Mouse (Mus musculus): Measurements from ENCODE around the gene Sytl3. TPM values are rescaled to one million over a fixed set of nuclear protein-coding genes. Genes with fewer than 3 reads are reported as not detected.

Gene Sytl3
- polyA plus RNA-seq, 1 experiment from 2014 or later, result 0.08 TPM

DNA sequence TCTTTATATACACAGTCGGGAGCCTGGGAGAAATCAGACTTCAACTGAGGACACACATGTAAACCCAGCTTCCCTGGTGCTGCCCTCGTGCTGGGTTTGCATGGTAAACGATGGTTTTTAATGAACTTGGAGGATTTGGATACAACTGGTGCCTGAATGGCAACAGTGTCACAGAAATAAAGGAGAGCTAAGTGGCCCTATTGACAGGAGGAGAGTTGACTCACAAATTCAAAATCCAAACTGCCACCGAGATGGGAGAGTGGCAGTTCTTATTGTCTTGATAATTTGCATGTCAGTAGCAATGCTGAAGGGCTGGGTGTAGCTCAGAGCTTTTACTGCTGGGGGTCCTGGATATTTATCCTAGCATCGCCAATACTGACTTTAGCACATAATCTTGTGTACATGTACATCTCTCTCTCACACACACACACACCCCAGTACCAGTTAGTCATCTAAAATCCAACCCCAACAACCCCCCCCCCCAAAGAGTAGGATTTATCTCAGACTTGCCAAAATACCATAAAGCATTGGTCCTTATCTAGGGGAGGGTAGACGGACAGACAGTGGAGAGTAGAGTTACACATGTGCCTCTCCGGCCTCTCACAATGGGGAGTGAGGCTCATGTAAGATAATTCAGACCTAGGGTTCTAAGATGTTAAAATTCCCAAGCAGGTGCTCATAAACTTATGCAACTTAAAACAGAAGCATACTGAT, 104.8 kb downstream of the Sytl3 start:
- 36% methylated on average over 7 of the region's 7 CpGs for WGBS (ENCODE audit: insufficient replicate concordance)
- ATAC-seq (ENCODE audit: insufficient read depth), result peak; percentile 55; the same call in 1 of the 2 replicates
- Histone ChIP-seq H3K9me3 (replicated peaks) (no peaks in the 10 kb centered on the region), H3K4me3 (replicated peaks) (no peak overlapping the region), H3K9ac (no peak overlapping the region), H3K4me2 (0 out of 2 replicates have a peak overlapping the region, but pooled peaks have one; percentile 5), H3K36me3 (replicated peaks) (peaks cover 10% of the 10 kb centered on the region), H3K27me3 (no peaks in the 10 kb centered on the region), H3K4me1 (replicated peaks) (peaks cover 68% of the 10 kb centered on the region), H3K27ac (replicated peaks) (no peak overlapping the region)

DNA sequence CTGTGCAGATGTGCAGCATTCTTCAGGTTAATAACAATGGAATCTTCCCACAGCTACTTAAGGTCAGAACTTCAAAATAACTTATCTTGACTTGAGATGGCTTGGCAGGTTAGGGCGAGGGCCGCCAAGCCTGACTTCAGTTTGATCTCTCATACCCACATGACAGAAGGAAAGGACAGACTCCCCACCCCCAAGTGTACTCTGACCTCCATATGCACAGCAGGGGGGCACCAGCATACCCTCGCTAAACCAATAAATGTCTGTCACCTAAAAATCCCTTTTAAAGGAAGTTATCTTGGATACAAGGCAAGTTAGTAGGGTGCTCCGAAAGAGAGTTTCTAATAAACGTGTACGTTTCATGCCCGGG, 105.3 kb downstream of the Sytl3 start:
- no peak overlapping the region; the same call in 1 of the 2 replicates for H3K27ac ChIP-seq (replicated peaks)
- H3K9me3 ChIP-seq (replicated peaks), result no peaks in the 10 kb centered on the region
- ATAC-seq (ENCODE audit: insufficient read depth), result no peak
- 0 out of 2 replicates have a peak overlapping the region, but pooled peaks have one; percentile 5 for H3K4me2 ChIP-seq
- peaks cover 73% of the 10 kb centered on the region for H3K4me1 ChIP-seq (replicated peaks)
- WGBS (ENCODE audit: insufficient replicate concordance), result 57% methylated on average over 7 of the region's 7 CpGs
- no peak overlapping the region for H3K9ac ChIP-seq
- no peaks in the 10 kb centered on the region for H3K27me3 ChIP-seq
- H3K4me3 ChIP-seq (replicated peaks), result no peak overlapping the region
- peaks cover 4% of the 10 kb centered on the region for H3K36me3 ChIP-seq (replicated peaks)

DNA sequence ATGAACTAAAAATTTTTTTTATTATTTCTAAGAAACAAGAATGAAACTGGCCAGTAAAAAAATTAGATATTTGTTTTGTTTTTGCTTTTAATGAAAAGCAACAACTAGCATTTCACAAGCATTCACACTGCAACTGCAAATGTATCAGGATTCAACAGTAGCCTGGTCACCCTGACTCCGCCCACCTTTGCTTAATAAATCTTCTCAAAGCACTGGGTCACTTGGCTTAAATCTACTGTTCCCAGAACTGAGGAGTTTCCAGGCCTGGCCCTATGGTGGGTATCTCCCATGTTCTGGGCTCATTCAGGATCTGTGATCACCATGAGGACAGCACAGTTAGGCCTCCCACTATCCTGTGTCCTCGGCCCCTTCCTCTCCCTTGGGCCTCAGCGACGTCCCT, 105.8 kb downstream of the Sytl3 start:
- ATAC-seq (ENCODE audit: insufficient read depth), result no peak
- Histone ChIP-seq H3K9ac (no peak overlapping the region), H3K27me3 (no peaks in the 10 kb centered on the region), H3K4me3 (replicated peaks) (no peak overlapping the region), H3K4me2 (no peak overlapping the region), H3K36me3 (replicated peaks) (no peaks in the 10 kb centered on the region), H3K9me3 (replicated peaks) (no peaks in the 10 kb centered on the region), H3K27ac (replicated peaks) (no peak overlapping the region), H3K4me1 (replicated peaks) (peaks cover 78% of the 10 kb centered on the region)
- WGBS (ENCODE audit: insufficient replicate concordance), result 84% methylated on average over 4 of the region's 4 CpGs

DNA sequence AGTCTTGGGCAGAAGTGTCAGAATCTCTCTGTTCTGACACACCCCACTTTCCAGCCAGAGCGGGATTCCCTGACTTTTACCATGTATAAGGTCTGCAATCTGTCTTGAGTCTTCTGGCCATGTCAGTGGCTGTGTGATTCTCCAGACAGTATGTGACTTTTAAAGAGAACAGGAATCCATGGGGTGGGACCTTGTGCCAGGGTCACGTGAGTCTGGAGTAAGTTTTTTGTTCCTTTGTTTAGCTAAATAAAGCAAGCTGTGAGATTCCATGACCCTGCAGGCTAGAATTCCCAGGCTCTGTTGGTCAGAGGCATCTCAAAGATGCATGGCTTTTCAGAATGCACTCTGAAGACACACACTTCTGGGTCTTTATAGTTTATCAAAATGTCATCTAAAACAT, 107.0 kb downstream of the Sytl3 start:
- Histone ChIP-seq H3K4me3 (replicated peaks) (no peak overlapping the region), H3K4me1 (replicated peaks) (peaks cover 83% of the 10 kb centered on the region), H3K4me2 (no peak overlapping the region), H3K27ac (replicated peaks) (no peak overlapping the region), H3K9me3 (replicated peaks) (no peaks in the 10 kb centered on the region), H3K9ac (no peak overlapping the region), H3K36me3 (replicated peaks) (no peaks in the 10 kb centered on the region), H3K27me3 (no peaks in the 10 kb centered on the region)
- WGBS (ENCODE audit: insufficient replicate concordance), result 70% methylated on average over 2 of the region's 2 CpGs
- ATAC-seq (ENCODE audit: insufficient read depth), result no peak

DNA sequence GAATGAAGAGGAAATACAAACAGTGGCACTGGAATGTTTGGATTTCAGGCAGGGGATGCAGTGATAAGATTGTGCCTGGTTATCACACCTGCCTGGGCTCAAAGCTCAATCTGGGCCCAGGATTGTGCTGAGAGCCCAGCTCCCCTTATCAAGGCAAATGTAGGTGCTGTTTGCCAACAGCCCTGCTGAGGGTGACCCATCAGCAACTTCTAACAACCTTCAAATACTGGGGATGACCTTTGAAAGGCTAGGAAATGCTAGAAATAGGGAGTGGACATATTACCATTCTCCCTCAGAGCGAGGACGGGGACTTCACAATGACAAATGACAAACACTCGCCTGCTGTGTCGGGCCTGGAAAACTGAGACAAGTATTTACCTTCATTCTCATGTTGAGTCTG, 107.9 kb downstream of the Sytl3 start:
- Histone ChIP-seq H3K27ac (replicated peaks) (no peak overlapping the region), H3K36me3 (replicated peaks) (no peaks in the 10 kb centered on the region; the same call in 1 of the 2 replicates), H3K4me1 (replicated peaks) (peaks cover 82% of the 10 kb centered on the region), H3K4me3 (replicated peaks) (no peak overlapping the region), H3K4me2 (no peak overlapping the region), H3K27me3 (no peaks in the 10 kb centered on the region), H3K9me3 (replicated peaks) (no peaks in the 10 kb centered on the region), H3K9ac (no peak overlapping the region)
- WGBS (ENCODE audit: insufficient replicate concordance), result 77% methylated on average over 4 of the region's 4 CpGs
- ATAC-seq (ENCODE audit: insufficient read depth), result 0 out of 2 replicates have a peak, but pooled peaks have one; percentile 34

DNA sequence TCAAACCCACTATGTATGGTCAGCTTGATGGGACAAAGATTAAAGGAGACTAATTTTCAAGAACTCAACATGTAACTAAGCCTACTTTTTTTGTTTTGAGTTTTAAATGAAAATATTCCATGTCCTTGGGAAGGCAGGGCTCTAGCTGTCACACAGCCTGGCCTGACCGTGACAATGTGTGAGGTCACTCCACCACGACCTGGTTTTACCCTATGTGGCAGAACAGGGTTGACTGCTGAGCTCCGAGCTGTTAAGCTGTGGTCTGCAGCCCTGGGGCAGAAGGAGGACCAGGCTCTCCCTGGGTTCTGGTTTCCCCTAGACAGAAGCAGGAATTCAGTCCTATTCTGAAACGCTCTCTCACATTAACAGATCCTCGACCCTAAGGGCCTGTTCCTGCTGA, 108.9 kb downstream of the Sytl3 start:
- ATAC-seq (ENCODE audit: insufficient read depth), result no peak
- Histone ChIP-seq H3K4me1 (replicated peaks) (peaks cover 73% of the 10 kb centered on the region), H3K9ac (no peak overlapping the region)

DNA sequence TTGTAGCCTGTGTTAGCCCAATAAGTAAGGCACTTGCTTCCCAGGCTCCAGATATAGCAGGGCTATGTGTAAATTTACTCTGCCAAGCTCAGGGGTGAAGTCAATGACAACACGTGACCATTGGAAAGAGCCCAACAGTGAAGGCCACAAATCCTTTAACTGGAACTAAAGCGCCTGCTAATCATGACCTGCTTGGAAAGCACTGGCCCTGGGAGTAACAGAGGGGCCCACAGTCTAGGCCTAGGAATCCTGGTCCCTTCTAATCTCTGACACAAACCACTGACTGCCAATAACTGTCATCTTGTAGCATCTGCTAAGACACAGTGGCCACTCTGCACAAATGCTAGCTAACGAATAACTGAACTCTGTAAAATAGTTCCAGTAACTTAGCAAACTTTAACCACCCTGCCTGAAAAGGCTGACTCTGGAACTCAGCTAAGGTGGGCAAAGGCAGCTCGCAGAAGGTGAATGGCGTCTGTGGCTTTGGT, 109.5 kb downstream of the Sytl3 start:
- 51% methylated on average over 5 of the region's 5 CpGs for WGBS (ENCODE audit: insufficient replicate concordance)
- Histone ChIP-seq H3K4me1 (replicated peaks) (peaks cover 69% of the 10 kb centered on the region), H3K4me2 (no peak overlapping the region), H3K4me3 (replicated peaks) (no peak overlapping the region), H3K9me3 (replicated peaks) (no peaks in the 10 kb centered on the region), H3K27me3 (no peaks in the 10 kb centered on the region), H3K27ac (replicated peaks) (0 out of 2 replicates have a peak overlapping the region, but pooled peaks have one; percentile 31), H3K36me3 (replicated peaks) (no peaks in the 10 kb centered on the region; the same call in 1 of the 2 replicates), H3K9ac (no peak overlapping the region)
- no peak for ATAC-seq (ENCODE audit: insufficient read depth)

More for the DNA sequence above, 108.9 kb downstream of the Sytl3 start:
- Histone ChIP-seq H3K4me3 (replicated peaks) (no peak overlapping the region), H3K27me3 (no peaks in the 10 kb centered on the region), H3K9me3 (replicated peaks) (no peaks in the 10 kb centered on the region), H3K4me2 (no peak overlapping the region), H3K36me3 (replicated peaks) (no peaks in the 10 kb centered on the region; the same call in 1 of the 2 replicates), H3K27ac (replicated peaks) (peak overlapping the region; percentile 31; the same call in 1 of the 2 replicates)
- 64% methylated on average over 5 of the region's 5 CpGs for WGBS (ENCODE audit: insufficient replicate concordance)

DNA sequence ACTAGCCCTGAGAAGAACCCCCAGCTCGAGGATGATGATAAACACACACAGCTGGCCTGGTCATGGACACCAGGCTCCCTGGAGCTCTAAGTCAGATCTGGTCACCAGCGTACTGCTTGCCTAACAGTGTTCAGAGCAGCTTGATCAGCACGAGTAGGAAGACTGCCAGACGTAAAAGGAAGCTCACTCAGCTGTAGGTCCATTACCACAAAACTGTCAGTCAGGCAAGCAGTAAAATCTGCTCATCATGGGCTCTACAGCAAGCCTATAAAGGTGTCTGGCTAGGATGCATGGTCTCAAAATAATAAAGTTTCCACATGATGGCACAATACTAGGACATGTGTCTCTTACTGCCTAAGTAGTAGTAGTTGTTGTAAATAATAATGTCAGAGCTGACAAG, 110.7 kb downstream of the Sytl3 start:
- H3K36me3 ChIP-seq (replicated peaks), result peaks cover 4% of the 10 kb centered on the region; the same call in 1 of the 2 replicates
- no peak overlapping the region for H3K9ac ChIP-seq
- no peak overlapping the region for H3K4me3 ChIP-seq (replicated peaks)
- H3K4me2 ChIP-seq, result no peak overlapping the region
- 30% methylated on average over 4 of the region's 4 CpGs for WGBS (ENCODE audit: insufficient replicate concordance)
- peaks cover 69% of the 10 kb centered on the region for H3K4me1 ChIP-seq (replicated peaks)
- no peaks in the 10 kb centered on the region for H3K27me3 ChIP-seq
- ATAC-seq (ENCODE audit: insufficient read depth), result no peak
- H3K27ac ChIP-seq (replicated peaks), result no peak overlapping the region
- no peaks in the 10 kb centered on the region for H3K9me3 ChIP-seq (replicated peaks)

DNA sequence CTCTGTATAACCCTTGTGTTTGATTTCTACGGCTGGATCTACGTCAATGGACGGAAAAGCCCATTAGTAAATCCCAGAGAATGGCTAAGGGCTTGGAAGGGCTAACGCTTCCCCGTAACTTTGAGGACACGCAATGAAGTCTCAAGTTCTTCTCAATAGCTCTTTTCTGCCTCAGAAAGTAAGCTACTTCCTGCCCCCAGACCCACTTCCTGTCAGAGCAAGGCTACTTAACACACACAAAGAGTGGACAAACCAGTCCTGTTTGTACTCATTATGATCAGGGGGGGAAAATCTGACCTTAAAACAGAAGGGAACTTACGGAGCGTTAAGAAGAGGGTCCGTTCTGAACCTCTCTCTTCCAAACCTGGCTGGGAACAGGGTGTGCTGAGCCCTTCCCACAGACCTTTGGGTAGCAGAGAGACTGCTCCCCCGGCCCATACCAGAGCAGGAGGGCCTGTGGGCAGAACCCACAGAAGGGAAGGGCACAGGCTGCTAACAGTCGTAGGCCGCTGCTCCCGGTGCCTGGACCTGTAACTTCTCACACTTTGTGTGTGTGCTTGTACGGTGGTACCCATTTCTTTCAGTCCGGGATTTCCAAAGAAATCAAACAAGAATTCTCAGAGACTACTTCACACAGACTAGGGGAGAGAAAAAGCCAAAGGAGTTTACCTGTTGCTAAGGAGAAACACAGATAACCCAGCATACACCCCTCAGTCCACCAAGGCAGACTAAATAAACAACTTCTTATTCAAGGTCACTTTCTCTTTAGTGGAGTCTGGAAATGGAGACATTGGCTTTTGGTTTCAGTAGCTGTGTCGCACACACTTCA, 113.0 kb downstream of the Sytl3 start:
- peaks cover 64% of the 10 kb centered on the region for H3K4me1 ChIP-seq (replicated peaks)
- H3K27ac ChIP-seq (replicated peaks), result 0 out of 2 replicates have a peak overlapping the region, but pooled peaks have one; percentile 6
- 70% methylated on average over 16 of the region's 16 CpGs for WGBS (ENCODE audit: insufficient replicate concordance)
- no peak overlapping the region for H3K9ac ChIP-seq
- no peaks in the 10 kb centered on the region for H3K27me3 ChIP-seq
- ATAC-seq (ENCODE audit: insufficient read depth), result no peak
- no peak overlapping the region for H3K4me2 ChIP-seq
- no peak overlapping the region for H3K4me3 ChIP-seq (replicated peaks)
- H3K9me3 ChIP-seq (replicated peaks), result no peaks in the 10 kb centered on the region
- H3K36me3 ChIP-seq (replicated peaks), result peaks cover 14% of the 10 kb centered on the region

DNA sequence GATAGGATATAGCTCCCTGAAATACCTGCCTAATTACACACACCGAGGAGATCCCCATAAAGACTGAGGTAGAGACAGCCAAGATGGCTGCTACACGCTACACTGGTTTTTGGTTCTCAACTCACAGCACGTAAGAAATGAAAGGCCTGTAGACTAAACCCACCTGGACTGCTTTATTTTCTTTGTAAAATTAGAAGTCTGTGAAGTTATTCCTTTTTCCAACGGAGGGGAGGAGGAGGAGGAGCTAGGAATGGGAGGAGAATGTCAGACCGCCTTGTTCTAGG, 113.5 kb downstream of the Sytl3 start:
- Histone ChIP-seq H3K27me3 (no peaks in the 10 kb centered on the region), H3K36me3 (replicated peaks) (peaks cover 14% of the 10 kb centered on the region), H3K4me1 (replicated peaks) (peaks cover 66% of the 10 kb centered on the region), H3K9me3 (replicated peaks) (no peaks in the 10 kb centered on the region), H3K9ac (no peak overlapping the region), H3K4me3 (replicated peaks) (no peak overlapping the region), H3K4me2 (no peak overlapping the region), H3K27ac (replicated peaks) (no peak overlapping the region)
- ATAC-seq (ENCODE audit: insufficient read depth), result no peak
- WGBS (ENCODE audit: insufficient replicate concordance), result 83% methylated on average over 5 of the region's 5 CpGs

DNA sequence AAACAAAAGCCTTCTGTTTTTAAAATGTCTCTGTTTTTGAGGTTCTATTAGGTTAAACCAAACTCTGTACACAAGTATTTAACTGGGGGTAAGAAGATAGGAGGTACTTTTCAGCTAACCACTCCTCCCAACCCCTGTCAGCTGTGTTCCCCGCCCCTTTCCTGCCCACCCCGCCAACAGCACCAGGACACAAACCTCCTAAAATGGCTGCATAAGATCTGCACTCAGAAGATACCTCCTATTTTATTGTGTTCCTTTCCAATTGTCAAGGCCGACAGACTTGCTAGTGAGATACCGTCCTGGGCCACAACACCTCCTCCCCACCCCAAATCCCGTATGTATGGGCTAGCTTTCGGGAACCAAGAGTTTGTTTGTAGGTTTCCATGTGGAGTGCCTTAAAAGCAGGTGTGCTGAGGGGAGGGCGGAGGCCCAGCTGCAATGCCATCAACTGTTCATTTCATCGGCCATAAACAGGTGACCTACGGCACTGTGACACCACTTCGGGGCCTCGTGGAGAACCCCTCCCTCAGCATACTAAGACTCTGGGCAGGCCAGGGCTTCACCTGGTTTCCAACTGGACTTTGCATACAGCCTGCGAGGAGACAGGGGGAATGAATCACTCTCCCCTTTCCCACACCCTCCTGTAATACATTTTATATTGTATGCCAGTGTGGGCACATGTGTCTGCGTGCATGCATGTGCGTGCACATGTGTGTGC, 114.5 kb downstream of the Sytl3 start:
- Histone ChIP-seq H3K9ac (no peak overlapping the region), H3K27me3 (no peaks in the 10 kb centered on the region), H3K9me3 (replicated peaks) (no peaks in the 10 kb centered on the region), H3K4me3 (replicated peaks) (no peak overlapping the region), H3K4me2 (no peak overlapping the region), H3K4me1 (replicated peaks) (peaks cover 65% of the 10 kb centered on the region), H3K36me3 (replicated peaks) (peaks cover 17% of the 10 kb centered on the region), H3K27ac (replicated peaks) (no peak overlapping the region)
- 57% methylated on average over 14 of the region's 14 CpGs for WGBS (ENCODE audit: insufficient replicate concordance)
- ATAC-seq (ENCODE audit: insufficient read depth), result no peak

All from liver, embryonic 15.5 days (tissue).